Mouse (Mus musculus) forebrain, postnatal 0 days (tissue): ENCODE measurements at regions not wholly inside any gene's neighbourhood (a gene's known extent, or its start where the extent isn't known, plus 50 kb on each side); places are given as distances from the start of the nearest gene placed in this dataset.

Experiments
- ATAC-seq: fragments of 200-750 bp; cut with Nextera tagmentation; 2 replicates; pipeline ENCODE4 v1.8.0; 2017; ENCODE audit warnings: mild to moderate bottlenecking, moderate library complexity
- DNase-seq: peaks from one replicate; pipeline ENCODE4 v3.0.0-alpha.2; 2015
- H3K27ac ChIP-seq: fragments of 300-500 bp; sonication (generic); 2 replicates; pipeline ENCODE4 v1.5.1; 2014; ENCODE audit warnings: low read depth, mild to moderate bottlenecking, antibody characterized with exemption, low read length, moderate library complexity, mixed read lengths
- H3K27me3 ChIP-seq: fragments of 300-500 bp; sonication (generic); 2 replicates; pipeline ENCODE4 v1.6.1; 2014; ENCODE audit warnings: mild to moderate bottlenecking, low read length, mixed read lengths; ENCODE audit not compliant: insufficient read depth
- H3K36me3 ChIP-seq: fragments of 300-500 bp; sonication (generic); 2 replicates; pipeline ENCODE4 v1.6.1; 2014; ENCODE audit warnings: mild to moderate bottlenecking, moderate library complexity; ENCODE audit not compliant: insufficient read depth
- H3K4me1 ChIP-seq: fragments of 300-500 bp; sonication (generic); 2 replicates; pipeline ENCODE4 v1.6.1; 2014; ENCODE audit warnings: antibody characterized with exemption; ENCODE audit not compliant: insufficient read depth
- H3K4me2 ChIP-seq: fragments of 300-500 bp; sonication (generic); 2 replicates; pipeline ENCODE4 v1.6.1; 2014; ENCODE audit warnings: low read depth, mild to moderate bottlenecking, moderate library complexity
- H3K4me3 ChIP-seq: fragments of 300-500 bp; sonication (generic); 2 replicates; pipeline ENCODE4 v1.5.1; 2014; ENCODE audit warnings: low read depth, low read length, mixed read lengths
- H3K9ac ChIP-seq: fragments of 300-500 bp; sonication (generic); 2 replicates; pipeline ENCODE4 v1.6.1; 2014; ENCODE audit warnings: mild to moderate bottlenecking
- H3K9me3 ChIP-seq: fragments of 300-500 bp; sonication (generic); 2 replicates; pipeline ENCODE4 v1.6.1; 2016; ENCODE audit warnings: low read length
- CTCF ChIP-seq: sonication (generic); IDR thresholded peaks from 2 replicates; pipeline ENCODE4 v1.5.1; 2016; ENCODE audit warnings: antibody characterized with exemption, control low read depth, low read depth
- WGBS: fragments of 180-500 bp; shearing (Covaris S2); extraction: QIAGEN DNeasy Blood & Tissue Kit; methylation state at CpG from one replicate; pipeline ENCODE4 v1.1.7; 2014; 5-methylcytosine and 5-hydroxymethylcytosine counted together

- Histone ChIP-seq H3K4me1 (no peaks in the 10 kb centered on the region), H3K4me2 (no peak overlapping the region), H3K27me3 (no peaks in the 10 kb centered on the region), H3K4me3 (no peak overlapping the region), H3K27ac (no peak overlapping the region), H3K9me3 (no peaks in the 10 kb centered on the region), H3K36me3 (no peaks in the 10 kb centered on the region), H3K9ac (no peak overlapping the region)
- TF ChIP-seq CTCF: no peak
- no peak for ATAC-seq
- 74% methylated on average over 3 of the region's 3 CpGs for WGBS
- DNase-seq: no peak
These were observed 873.2 kb downstream of the Slc22a22 start for GRCm38 (mm10) chr15:56604266-56604665.

GRCm38 (mm10) chr15:56592656-56593055, 884.8 kb downstream of the Slc22a22 start:
- Histone ChIP-seq H3K4me2 (no peak overlapping the region), H3K36me3 (no peaks in the 10 kb centered on the region), H3K9me3 (no peaks in the 10 kb centered on the region), H3K4me1 (no peaks in the 10 kb centered on the region), H3K9ac (no peak overlapping the region), H3K4me3 (no peak overlapping the region), H3K27me3 (no peaks in the 10 kb centered on the region), H3K27ac (no peak overlapping the region)
- TF ChIP-seq CTCF: no peak
- 81% methylated on average over 4 of the region's 4 CpGs for WGBS
- ATAC-seq (no peak), DNase-seq (no peak)

- no peak for ATAC-seq
- H3K4me2 ChIP-seq: no peak overlapping the region
- WGBS: 65% methylated on average over 3 of the region's 3 CpGs
These were observed 896.5 kb downstream of the Slc22a22 start for GRCm38 (mm10) chr15:56580745-56581515.

GRCm38 (mm10) chr15:56563192-56563591, 914.2 kb downstream of the Slc22a22 start:
- no peak for DNase-seq
- Histone ChIP-seq H3K27ac (no peak overlapping the region), H3K4me3 (no peak overlapping the region), H3K9ac (no peak overlapping the region), H3K9me3 (no peaks in the 10 kb centered on the region), H3K27me3 (no peaks in the 10 kb centered on the region), H3K36me3 (no peaks in the 10 kb centered on the region), H3K4me2 (no peak overlapping the region), H3K4me1 (no peaks in the 10 kb centered on the region)
- no peak for ATAC-seq
- no peak for TF ChIP-seq CTCF
- 70% methylated on average over 2 of the region's 2 CpGs for WGBS

More at GRCm38 (mm10) chr15:56580745-56581515, 896.5 kb downstream of the Slc22a22 start:
- no peak overlapping the region for H3K4me3 ChIP-seq
- no peak for TF ChIP-seq CTCF
- no peaks in the 10 kb centered on the region for H3K27me3 ChIP-seq
- H3K36me3 ChIP-seq: no peaks in the 10 kb centered on the region
- DNase-seq: no peak
- H3K9ac ChIP-seq: no peak overlapping the region
- no peak overlapping the region for H3K27ac ChIP-seq
- no peaks in the 10 kb centered on the region for H3K9me3 ChIP-seq
- H3K4me1 ChIP-seq: no peaks in the 10 kb centered on the region

GRCm38 (mm10) chr15:56562785-56563184, 914.6 kb downstream of the Slc22a22 start:
- 87% methylated on average over 1 of the region's 1 CpGs for WGBS
- no peak for DNase-seq
- Histone ChIP-seq H3K27ac (no peak overlapping the region), H3K36me3 (no peaks in the 10 kb centered on the region), H3K9me3 (no peaks in the 10 kb centered on the region), H3K4me1 (no peaks in the 10 kb centered on the region), H3K4me3 (no peak overlapping the region), H3K9ac (no peak overlapping the region), H3K4me2 (no peak overlapping the region), H3K27me3 (no peaks in the 10 kb centered on the region)
- ATAC-seq: no peak
- no peak for TF ChIP-seq CTCF

GRCm38 (mm10) chr15:56562143-56562542, 915.3 kb downstream of the Slc22a22 start:
- WGBS: 87% methylated on average over 2 of the region's 2 CpGs
- no peaks in the 10 kb centered on the region for H3K9me3 ChIP-seq
- H3K27ac ChIP-seq: no peak overlapping the region
- H3K4me3 ChIP-seq: no peak overlapping the region
- no peak overlapping the region for H3K9ac ChIP-seq
- DNase-seq (no peak), ATAC-seq (no peak)
- no peak for TF ChIP-seq CTCF
- no peak overlapping the region for H3K4me2 ChIP-seq
- no peaks in the 10 kb centered on the region for H3K27me3 ChIP-seq
- H3K36me3 ChIP-seq: no peaks in the 10 kb centered on the region
- H3K4me1 ChIP-seq: no peaks in the 10 kb centered on the region

- TF ChIP-seq CTCF: no peak
- DNase-seq: no peak
- H3K4me1 ChIP-seq: no peaks in the 10 kb centered on the region
- ATAC-seq: no peak
- no peak overlapping the region for H3K27ac ChIP-seq
- H3K4me3 ChIP-seq: no peak overlapping the region
- WGBS: 84% methylated on average over 3 of the region's 3 CpGs
- H3K9me3 ChIP-seq: no peaks in the 10 kb centered on the region
- no peaks in the 10 kb centered on the region for H3K36me3 ChIP-seq
- H3K9ac ChIP-seq: no peak overlapping the region
- H3K27me3 ChIP-seq: no peaks in the 10 kb centered on the region
- H3K4me2 ChIP-seq: no peak overlapping the region
These were observed 923.0 kb downstream of the Slc22a22 start for GRCm38 (mm10) chr15:56554386-56554785.
